Mouse (Mus musculus) adrenal gland, postnatal 4 days (tissue): ENCODE results near the gene Mapkapk2. TPM values are rescaled to one million over a fixed set of nuclear protein-coding genes. Genes with fewer than 3 reads are reported as not detected.

Source experiments
- DNase-seq, 2 experiments: peaks; one replicate each; pipeline ENCODE4 v3.0.0; 2021 to 2022; ENCODE audit warnings: low spot score in 2 of 2, mixed read lengths in 2 of 2
- total RNA-seq, 2 experiments: library from RNA; stranded (reverse); gene quantifications; 2 replicates each; pipeline ENCODE4 v1.2.3; 2021

Gene Mapkapk2
- total RNA-seq, 2 experiments from 2014 or later: 152 to 160 TPM

GRCm38 (mm10) chr1:131022591-131023249 lies 74.9 kb downstream of the Mapkapk2 start:
- no peak for DNase-seq

GRCm38 (mm10) chr1:131021900-131022590 lies 75.6 kb downstream of the Mapkapk2 start:
- no peak for DNase-seq

GRCm38 (mm10) chr1:131021438-131021837 lies 76.2 kb downstream of the Mapkapk2 start:
- DNase-seq: no peak

GRCm38 (mm10) chr1:131020425-131021310 lies 77.0 kb downstream of the Mapkapk2 start:
- DNase-seq: no peak

- DNase-seq: no peak
Measured at GRCm38 (mm10) chr1:131019492-131020098, 78.0 kb downstream of the Mapkapk2 start, which contains the start of gene Il10. Gene Il10, plus strand, starts transcription at chr1:131019845.

- no peak for DNase-seq
Measured at GRCm38 (mm10) chr1:131015879-131016278, 81.7 kb downstream of the Mapkapk2 start.

- no peak for DNase-seq
Measured at GRCm38 (mm10) chr1:131015281-131015680, 82.3 kb downstream of the Mapkapk2 start.

- DNase-seq: no peak
Measured at GRCm38 (mm10) chr1:131013926-131014325, 83.7 kb downstream of the Mapkapk2 start.

GRCm38 (mm10) chr1:131012494-131012893 lies 85.1 kb downstream of the Mapkapk2 start:
- no peak for DNase-seq

GRCm38 (mm10) chr1:131010201-131011153 lies 87.1 kb downstream of the Mapkapk2 start:
- no peak for DNase-seq

GRCm38 (mm10) chr1:131006069-131006468 lies 91.6 kb downstream of the Mapkapk2 start:
- DNase-seq: no peak

Other genes with a start within 250 kb of the Mapkapk2 start
- 1 to 10 TPM in 1 of 2 experiments, under 1 TPM in 1; 0.50 to 1.0 TPM for gene Fcmr, start 232.2 kb downstream of the Mapkapk2 start, total RNA-seq
- not detected for gene Il24, start 210.4 kb downstream of the Mapkapk2 start, total RNA-seq
- gene Il20, start 186.4 kb downstream of the Mapkapk2 start, total RNA-seq: not detected
- not detected for gene Il19, start 157.7 kb downstream of the Mapkapk2 start, total RNA-seq
- not detected for gene Il10, start 78.0 kb downstream of the Mapkapk2 start, total RNA-seq
- 1 to 10 TPM; 7.9 to 8.4 TPM for gene Dyrk3, start 40.5 kb upstream of the Mapkapk2 start, total RNA-seq
- gene Eif2d, start 55.4 kb upstream of the Mapkapk2 start, total RNA-seq: 10 to 100 TPM; 47.4 to 49.9 TPM
- gene Rassf5, start 147.4 kb upstream of the Mapkapk2 start, total RNA-seq: 10 to 100 TPM; 11.1 to 14.1 TPM
- gene Ikbke, start 181.8 kb upstream of the Mapkapk2 start, total RNA-seq: 10 to 100 TPM; 19.5 to 20.0 TPM